Mouse (Mus musculus) urinary bladder, postnatal 4 days (tissue): Measurements from ENCODE around the gene Adora1.
"Not testable (repeated sequence)": the region's sequence is repeated elsewhere in the genome, so short reads cannot be mapped to it uniquely, and the experiment has no call there.

Source experiments
- DNase-seq, 2 experiments: peaks; one replicate each; pipeline ENCODE4 v3.0.0; 2021 to 2022; ENCODE audit warnings: low spot score in 2 of 2

Gene Adora1

DNA sequence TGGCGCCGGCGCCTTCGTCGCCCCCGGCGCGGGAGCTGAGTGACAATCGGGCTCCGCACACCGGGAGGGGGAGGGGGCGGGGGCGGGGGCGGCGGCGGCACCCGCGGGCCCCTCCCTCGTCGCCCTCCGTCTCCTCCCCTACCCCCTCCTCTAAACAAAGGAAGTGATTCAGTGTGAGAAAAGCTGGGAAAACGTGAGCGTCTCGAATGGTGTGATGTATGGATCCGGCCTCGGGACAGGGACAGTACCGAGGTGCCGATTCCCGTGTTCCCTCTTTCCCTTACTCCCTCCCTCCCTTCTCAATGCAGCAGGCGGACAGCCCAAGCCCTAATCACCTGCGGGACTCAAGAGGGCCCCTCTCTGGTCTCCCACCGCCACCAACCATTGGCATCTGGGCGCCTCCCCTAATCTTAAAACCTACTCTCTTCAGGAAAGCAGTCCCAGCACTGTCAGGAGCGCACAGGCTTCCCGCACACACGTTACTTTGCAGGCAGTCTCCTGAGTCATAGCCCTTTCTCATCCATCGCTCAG, at the start of gene Adora1:
Gene Adora1, minus strand, starts transcription at position 41 of the 531 bp plus-strand sequence.
- no peak for DNase-seq

DNA sequence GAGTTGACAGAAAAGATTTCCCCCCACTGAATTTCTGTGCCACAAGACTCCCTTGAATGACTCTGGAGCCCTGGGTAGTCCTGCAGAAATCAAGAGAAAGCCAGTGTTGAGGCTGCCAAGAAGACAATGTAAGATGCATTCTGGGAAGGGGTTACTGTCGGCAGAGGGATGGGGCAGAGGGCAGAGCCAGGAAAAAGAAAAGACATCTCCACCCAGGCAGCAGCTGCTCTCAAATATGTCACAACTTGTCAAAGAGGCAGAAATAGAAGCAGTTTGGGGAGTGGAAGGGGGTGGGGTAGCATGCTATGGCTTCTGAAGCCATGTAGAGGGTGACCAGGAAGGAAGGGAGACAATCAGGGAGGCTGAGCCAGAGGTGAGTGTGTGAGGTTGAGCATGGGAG, 47.9 kb upstream of the Adora1 start:
- no peak for DNase-seq

DNA sequence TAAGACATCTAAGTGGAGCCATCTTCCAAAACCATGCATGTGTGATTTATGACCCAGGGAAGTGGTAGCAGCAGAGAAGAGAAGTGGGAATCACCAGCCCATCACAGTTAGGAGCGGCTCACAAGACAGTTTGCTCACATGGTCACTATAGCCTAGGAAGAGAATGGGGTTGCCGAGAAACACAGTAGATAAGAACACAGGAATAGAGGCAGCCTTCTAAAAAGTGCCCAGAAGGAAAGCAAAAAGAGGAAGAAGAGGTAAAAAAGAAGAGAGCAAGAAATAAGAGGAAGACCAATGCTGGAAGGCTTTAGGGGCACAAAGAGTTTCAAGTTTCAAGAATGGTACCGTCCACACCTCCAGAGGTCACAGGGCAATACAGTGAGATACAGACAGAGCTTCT, 47.1 kb upstream of the Adora1 start:
- DNase-seq = no peak

DNA sequence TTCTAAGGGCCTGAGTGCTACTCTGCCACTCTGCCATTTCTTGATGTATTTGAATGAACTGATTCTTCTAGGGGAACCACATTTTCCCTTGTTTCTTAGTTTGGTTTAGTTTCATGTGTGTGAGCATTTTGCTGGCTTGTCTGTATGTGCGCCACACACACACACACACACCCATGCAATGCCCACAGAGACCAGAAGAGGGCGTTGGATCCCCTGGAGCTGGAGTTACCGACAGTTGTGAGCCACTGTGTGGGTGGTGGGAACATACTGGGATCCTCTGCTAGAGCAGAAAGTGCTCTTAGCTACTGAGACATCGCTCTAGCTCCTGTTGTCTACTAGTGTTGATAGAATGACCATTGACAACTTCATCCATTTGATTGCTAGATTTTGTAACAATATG, 46.3 kb upstream of the Adora1 start:
- DNase-seq = no peak

DNA sequence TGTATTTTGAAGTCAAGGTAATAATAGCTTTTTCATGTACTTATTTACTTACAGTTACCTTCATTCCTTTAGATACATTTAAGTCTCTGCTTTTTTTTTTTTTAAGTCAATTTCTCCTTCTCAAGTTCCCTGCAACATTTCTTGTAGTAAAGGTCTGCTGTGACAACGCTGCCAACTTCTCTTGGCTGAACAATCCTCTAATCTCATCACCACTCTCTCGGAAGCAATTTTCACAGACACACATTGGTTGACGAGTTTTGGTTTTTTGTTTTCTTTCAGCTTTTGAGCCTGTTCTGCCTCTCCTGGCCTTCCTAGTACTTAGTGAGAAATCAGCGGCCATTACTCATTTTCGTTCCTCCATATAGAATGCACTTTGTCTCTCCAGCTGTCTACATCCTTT, 44.9 kb upstream of the Adora1 start:
- no peak for DNase-seq

DNA sequence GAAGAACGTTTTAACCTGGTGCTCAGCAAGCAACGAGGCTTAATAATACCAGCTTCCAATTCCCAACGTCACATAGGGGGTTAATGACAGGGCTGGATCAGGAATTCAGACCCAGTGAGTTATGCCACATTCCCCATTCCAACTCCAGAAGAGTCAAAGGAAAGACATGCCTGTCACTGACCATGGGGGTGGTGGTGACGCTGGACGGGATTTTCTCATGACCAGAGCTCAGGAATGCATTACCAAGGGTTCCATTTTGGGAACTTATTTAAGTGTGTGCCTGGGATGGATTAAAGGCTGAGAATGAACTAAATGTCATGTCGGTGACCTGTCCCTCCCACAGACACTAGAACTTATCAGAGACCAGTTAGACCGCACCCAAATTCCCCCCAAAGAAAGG, 41.6 kb upstream of the Adora1 start:
- DNase-seq = no peak

DNA sequence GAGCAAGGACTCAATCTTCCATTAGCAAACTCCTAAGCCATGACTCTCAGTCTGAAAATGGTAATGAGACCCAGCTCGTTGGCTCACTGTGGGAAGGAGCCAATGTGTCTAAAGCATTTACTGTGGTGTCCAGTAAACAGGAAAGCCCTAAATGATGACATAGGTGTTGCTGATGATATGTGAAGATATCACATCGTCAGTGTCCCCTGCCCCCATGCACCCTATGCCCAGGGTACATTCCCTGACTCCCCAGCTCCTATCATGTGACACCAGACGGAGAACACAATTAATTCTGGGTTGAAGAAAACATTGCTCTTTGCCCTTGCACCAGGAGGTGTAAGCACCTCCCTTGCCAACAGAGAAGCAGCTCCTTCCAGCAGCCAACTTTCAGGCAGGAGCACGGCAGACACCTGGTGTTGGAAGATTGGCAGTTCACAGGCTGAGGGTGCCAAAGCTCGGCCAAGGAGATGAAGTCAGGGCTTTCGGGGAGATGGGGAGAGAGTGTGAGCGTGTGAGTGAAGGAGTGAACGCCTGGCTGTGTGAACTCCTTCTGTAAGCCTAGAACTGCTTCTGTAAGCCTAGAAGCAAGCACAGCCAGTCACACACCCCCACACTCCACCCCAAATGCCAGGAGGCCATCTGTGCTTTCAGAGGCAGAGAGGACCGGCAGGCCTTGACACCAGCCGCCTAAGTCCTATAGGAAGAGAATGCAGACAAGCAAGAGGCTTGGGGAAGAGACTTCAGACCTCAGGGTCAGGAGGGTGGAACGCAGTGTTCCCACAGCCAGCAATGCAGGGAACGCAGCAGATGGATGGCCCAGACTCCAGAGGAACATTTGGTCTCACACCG, 40.6 kb upstream of the Adora1 start:
- DNase-seq = peak in 1 of 2 experiments; percentile 58

DNA sequence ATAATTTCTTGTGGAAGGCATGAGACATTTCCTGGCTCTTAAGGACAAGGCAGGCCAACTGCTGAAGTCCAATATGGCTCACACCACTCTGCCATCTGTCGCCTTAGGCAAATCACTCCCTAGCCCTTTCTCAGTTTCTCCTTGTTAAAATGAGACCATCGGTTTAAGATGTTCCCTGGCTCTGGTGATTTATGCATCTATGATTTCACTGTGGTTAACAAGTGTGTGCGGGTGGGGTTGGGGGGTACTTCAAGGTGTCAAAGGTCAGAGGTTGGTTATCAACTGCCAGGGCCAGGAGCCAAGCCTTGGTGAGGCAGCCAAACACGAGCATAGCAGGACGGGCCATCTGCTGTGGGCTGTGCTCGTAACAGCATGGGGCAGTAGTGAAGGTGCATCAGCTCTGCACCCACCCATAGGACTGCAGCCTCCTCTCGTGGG, 39.3 kb upstream of the Adora1 start:
- DNase-seq = no peak

DNA sequence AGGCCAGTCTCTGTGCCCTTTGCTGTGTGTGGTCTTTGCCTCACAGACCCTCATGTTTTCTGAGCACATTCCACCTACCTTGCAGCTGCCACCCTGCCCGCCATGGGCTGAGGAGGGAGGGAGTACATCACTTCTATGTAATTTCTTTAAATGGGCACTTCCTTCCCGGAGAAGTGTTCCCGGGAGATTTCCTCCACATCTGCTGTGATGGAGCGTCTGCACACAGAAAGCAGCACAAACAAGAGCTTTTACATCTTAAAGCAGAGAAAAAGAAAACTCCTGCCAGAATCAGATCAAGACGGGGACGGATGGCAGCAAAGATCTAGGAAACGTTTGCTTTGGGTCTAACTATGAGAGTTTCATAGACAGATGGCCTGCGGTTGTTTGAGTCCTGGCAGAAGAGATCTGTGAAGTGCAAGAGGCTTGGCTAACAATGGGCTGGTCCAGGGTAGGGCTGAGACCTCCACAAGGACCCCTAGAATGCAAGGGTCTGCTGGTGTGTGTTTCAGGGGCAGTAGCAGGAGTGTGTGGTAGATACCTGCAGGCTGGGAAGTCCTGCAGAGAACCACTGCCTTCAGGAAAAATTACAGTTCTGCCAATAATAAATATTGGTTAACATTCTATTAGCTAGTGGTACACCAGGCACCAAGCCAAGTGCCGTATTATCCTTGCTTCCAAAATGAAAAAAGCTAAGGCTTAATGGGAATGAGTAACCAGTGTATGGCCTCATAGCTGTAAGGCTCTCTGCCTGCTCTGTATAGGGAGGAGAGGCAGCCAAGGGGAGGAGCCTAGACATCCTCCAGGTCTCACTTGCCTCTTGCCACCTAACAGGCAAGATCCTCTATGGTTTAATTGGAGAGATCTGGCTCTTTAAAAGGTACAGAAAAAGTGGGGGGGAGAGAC, 38.5 kb upstream of the Adora1 start:
- DNase-seq = no peak

DNA sequence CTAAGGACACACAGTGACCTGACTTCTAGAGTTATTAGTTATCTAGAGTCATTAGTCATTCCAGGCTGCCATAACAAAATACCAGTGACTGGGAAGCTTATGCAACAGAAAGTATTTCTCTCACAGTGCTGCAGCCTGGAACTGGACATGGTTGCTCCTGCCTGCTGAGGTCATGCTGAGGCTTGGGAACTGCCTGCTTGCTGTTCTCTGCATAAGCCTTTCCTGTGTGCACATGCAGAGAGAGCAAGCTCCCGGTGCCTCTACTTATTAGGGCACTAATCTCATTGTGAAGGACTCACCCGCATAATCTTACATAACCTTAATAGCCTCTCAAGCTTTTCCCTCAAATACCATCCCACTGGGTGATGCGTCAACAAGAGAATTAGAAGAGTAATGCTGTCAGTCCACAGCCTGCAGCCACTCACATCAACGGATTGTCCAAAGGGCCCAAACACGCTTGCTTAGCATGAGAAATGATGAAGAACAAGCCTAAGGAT, 37.6 kb upstream of the Adora1 start:
- no peak for DNase-seq

DNA sequence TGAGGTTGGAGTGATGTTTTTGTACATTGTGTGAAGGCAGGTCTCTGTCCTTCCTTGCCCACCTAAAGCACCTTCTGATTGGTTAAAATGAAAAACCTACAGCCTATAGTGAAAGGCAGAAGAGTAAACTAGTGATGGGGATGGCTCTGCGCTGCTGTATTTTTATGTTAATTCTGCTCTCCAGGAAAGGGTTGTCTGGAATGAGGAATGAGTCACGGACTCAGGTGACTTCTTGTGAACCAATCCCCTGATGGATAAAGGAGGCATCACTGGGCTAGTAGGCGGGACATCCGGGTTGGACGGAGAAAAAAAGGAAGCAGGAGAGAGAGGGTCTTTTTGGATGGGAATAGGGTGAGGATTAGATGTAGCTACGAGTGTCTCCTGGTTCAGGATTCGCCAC, 34.8 kb upstream of the Adora1 start:
- DNase-seq = no peak

DNA sequence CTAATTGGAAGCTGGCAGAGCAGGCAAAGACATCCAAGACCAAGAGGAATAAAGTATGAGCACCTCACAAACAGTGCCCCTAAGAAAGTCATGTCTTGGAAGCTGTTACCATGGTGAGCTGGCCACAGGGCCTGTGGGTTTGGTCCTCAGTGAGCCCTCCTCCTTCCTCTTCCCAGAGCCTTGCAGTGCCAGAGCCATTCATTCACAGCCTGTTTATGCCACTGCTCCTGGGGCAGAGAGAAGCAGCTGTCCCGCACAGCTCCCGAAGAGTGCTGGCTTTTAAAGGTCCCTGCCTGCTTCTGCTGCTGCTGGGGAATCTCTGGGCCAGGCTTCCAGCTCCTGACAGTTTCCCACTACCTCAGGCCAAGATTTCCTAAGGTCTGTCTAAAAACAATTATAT, 30.6 kb upstream of the Adora1 start:
- no peak for DNase-seq

DNA sequence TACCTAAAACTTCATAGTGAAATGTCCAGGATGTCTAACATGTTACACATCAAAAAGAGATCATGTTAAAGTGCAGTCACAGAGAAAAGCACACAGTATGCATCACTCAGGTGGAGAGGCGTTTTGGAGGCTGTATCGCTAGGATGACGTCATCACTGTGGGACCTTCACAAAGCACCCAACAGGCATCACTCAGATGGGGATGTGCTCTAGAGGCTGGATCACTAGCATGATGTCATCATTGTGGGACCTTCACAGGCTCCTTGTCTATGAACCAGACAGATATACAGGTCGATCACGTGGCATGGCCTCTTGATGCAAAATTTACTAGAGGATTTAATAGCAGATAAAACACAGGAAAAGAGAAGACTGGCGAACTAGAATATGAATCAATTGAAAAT, 29.1 kb upstream of the Adora1 start:
- no peak for DNase-seq

DNA sequence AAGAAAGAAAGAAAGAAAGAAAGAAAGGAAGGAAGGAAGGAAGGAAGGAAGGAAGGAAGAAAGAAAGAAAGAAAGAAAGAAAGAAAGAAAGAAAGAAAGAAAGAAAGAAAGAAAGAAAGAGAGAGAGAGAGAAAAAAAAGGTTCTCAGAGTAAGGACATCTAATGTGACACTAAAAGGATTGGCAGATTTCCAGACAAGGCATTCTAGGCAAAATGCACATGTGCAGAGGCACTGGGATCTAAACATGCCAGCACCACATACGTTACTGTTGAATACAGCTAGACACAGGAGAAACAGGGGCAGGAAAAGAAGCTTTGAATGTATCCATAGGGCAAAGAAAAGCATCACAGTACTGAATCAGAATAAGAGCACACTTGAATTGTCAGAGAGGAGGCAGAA, 14.4 kb upstream of the Adora1 start:
- DNase-seq = not testable (repeated sequence)

DNA sequence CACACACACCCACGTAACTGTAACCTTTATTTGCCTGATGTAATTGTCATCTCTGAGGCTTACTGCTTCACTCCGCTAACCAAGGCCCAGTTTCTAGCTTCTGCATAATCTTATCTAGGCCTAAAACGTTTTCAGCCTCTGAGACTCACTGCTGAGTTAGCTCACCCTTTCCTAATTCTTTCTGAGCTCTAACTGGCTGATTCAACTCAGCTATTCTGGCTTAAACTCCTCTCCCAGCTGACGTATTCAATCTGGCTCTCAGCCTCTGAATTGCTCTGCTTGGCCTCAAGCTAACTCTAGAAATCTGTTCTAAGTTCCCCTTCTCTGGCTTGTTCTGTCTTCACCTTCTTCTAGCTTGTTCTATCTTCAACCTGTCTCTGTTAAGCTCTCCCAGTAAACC, 11.4 kb upstream of the Adora1 start:
- no peak for DNase-seq

DNA sequence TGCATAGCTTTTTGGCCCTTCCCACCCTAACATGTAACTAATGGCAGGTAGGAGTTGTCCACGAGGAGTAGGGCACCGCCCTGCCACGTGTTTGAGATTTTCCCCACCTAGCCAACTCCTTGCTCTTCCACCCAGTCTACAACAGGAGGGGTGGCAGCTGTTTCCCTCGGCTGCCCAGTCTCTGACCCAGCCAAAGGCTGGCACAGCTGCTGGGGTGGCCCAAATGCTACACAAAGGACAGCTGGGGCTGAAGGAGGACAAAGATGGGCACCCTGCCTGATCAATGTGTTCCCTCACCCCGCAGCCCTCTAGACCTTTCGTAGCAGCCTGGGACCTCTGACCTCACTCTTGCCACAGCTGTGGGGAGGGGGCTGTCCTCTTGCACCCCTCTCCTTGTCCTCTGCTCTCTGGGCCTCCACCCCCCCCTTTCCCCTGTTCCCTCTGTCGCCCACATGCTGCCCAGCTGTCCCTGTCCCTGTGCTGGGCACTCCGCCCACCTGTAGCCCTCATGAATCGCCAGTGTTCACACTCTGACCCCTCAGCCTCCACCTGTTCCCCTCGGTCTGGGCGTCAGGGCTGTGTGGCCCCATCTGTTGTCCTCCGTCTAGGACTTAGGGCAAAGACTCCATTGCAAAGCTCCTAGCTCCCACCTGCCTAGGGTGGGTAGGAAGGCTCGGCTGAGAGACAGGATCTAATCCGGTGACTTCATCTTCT, 9.9 kb upstream of the Adora1 start:
- no peak for DNase-seq

DNA sequence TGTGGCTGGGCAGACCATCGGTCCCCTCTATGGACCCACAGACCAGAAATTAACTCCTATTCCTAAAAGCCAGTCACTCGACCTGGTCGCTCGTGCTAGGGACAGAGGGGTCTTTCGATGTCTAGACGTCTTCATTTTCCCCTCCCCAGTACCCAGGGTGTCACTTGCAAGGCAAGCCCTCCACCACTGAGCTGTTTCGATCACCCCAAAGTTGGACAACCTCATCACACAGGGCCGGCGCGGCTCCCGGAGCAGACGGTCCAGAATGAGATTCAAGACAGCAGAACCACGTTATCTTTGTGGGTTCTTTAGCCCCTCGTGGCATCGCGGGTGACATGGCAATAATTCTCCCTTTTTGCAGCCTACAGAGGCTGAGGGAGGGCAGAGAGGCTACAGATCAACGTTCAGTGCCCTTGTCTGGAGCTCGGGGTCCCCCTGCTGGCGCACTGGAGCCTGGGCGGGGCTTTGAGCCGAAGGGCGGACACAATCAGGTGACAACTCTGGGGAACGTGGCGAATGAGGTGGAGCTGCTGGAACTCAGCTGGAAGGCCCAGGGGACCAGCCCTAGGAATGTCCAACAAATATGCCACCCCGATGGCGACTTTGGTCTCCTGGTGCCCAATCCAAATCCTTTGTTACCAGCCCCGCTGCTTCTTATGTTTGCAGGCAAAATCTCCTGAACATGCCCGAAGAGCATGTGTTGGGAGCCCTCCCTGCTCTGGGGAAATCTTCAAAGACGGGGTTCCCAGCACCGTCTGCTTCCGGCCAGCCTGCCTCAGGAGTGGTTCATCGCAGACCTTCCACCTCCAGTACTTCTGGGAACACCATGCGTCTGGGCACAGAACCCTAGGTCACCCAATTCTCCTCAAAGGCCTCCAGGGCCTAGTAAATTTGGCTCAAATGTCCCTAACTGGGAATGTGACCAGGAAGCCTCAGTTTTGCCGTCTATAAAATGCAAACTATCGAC, 9.0 kb upstream of the Adora1 start:
- peak; percentile 84 to 94 for DNase-seq

DNA sequence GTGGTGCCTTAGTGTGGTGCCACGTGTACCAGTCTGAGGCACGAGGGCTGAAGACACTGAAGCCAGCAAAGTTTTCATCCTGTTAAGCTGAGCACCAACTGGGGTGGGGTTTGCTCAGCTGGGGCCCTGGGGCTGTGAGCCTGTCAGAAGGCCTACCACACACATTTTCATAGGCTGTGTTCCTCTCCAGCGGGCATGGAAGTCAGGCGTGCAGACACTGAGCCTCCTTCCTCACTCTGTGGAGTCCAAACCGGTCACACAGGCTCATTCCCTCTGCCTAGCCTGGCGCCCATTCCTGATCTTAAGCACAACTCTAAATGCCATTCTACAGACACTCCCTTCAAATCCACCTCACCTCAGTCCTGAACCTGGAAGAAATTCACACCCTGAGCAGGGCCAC, 8.3 kb upstream of the Adora1 start:
- no peak for DNase-seq

DNA sequence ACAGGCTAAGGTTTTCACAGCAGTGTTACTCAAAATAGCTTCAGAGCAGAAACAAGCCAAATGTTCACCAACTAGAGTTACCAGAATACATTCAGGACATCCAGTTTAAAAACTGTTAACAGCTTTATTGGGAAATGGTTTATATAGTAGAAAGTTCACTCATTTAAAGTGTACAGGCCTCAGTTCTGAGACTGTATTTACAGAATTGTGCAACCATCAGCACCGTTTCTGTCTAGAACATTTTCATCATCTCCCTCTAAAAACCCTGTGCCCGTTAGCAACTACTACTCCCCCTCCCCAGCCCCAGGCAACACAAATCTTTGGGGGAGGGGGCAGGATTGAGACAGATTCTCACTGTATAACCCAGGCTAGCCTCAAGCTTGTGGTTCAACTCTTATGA, 7.1 kb upstream of the Adora1 start:
- DNase-seq = no peak

DNA sequence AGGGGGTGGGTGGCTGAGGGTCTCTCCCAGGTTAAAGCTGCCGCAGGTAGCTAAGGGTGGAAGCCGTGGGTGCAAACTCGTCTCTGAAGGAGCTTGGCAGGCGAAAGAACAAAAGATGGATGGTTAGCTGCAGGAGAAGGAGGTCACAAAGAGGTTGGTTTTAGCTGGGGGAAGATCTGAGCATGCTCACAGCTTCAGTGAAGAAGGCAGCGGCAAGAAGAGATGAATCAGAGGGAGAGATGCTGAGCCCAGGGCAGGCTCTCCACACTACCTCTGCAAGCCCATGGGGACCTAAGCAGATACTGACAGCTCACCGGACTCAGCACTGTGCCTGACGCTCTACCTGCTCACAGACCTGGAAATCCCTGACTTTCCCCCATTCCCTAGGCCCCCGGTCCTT, 6.1 kb upstream of the Adora1 start:
- no peak for DNase-seq

DNA sequence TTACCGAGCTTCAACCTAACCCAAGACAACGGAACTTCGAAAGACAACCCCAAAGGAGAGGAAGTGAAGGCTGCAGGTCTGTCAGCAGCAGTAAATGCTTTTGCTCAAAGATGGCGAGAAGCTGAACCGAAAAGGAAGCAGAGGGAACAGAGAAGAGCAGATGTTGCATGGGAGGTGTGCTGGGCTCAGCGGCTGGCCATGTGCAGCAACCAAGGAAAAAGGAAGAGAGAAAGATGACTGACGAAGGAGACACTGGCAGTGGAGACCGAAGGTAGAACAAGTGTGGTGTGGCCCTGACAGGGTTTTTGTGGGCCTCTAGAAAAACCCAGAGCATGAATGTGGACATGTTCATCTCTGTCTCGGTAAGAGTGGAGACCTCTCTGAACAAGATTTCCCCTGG, 5.5 kb upstream of the Adora1 start:
- DNase-seq = no peak
